Mouse (Mus musculus): ENCODE data around the gene Rad50. TPM values are rescaled to one million over a fixed set of nuclear protein-coding genes. Genes with fewer than 3 reads are reported as not detected.

The Rad50 gene
- total and polyA plus RNA-seq, 2 experiments from 2014 or later: 4.1 to 12.8 TPM

DNA sequence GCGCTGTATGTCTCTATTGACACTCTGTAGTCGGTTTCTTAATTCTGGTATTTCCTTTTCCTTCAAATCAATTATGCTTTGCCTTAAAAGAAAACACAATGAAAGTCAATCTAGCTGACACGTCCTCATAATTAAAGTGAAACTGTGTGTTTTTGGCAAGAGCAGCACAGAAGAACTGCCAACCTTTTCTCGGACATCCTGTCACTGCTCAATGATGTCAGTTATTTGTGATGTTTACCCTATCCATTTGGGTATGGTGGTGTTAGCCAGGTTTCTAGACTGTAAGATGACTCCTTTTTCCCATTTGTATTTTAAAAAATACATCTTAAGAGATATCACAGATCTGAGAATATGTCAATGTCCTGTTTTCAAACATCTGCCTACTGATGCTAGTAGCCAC, 27.0 kb downstream of the Rad50 start:
- H3K27ac ChIP-seq: no peak overlapping the region
- H3K9me3 ChIP-seq (ENCODE audit: low read length): no peaks in the 10 kb centered on the region
- H3K4me2 ChIP-seq (ENCODE audit: low read depth, low read length): no peak overlapping the region
- peaks cover 16% of the 10 kb centered on the region; the same call in 1 of the 2 replicates for H3K36me3 ChIP-seq (ENCODE audit: insufficient read depth, low read length)
- H3K27me3 ChIP-seq (ENCODE audit: insufficient read depth, low read length): no peaks in the 10 kb centered on the region
- H3K9ac ChIP-seq (replicated peaks; ENCODE audit: low read length): no peak overlapping the region
- ATAC-seq: no peak
- no peaks in the 10 kb centered on the region for H3K4me1 ChIP-seq (ENCODE audit: insufficient read depth, low read length)
- TF ChIP-seq CTCF (IDR thresholded peaks at IDR 0.05; ENCODE audit: low read depth): no peak
- no peak overlapping the region for H3K4me3 ChIP-seq (ENCODE audit: low read length)
- DNase-seq (ENCODE audit: low spot score): no peak
- 88% methylated on average over 4 of the region's 4 CpGs for WGBS

DNA sequence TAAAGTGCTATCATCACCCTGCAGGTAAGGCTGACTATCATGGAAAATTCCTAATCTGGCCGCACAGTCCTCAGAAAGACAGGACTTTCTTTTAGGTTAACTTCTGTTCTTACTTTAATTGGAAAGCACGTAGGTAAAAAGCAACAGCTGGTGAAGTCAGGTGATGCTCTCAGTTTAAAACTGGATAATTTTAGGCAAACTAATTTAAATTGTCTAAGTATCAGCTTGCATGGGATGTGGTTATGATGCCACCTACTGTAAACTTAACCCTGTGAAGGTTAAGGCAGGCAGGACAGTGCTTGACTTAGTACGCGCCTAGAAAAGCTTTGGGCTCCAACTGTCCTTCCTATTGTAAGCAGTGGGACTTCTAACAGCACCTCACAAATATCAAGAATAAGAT, 35.7 kb downstream of the Rad50 start:
- TF ChIP-seq CTCF (IDR thresholded peaks at IDR 0.05; ENCODE audit: low read depth): no peak
- Histone ChIP-seq H3K4me1 (ENCODE audit: insufficient read depth, low read length) (no peaks in the 10 kb centered on the region), H3K4me3 (ENCODE audit: low read length) (no peak overlapping the region), H3K9ac (replicated peaks; ENCODE audit: low read length) (no peak overlapping the region), H3K27ac (no peak overlapping the region), H3K4me2 (ENCODE audit: low read depth, low read length) (no peak overlapping the region), H3K9me3 (ENCODE audit: low read length) (no peaks in the 10 kb centered on the region), H3K36me3 (ENCODE audit: insufficient read depth, low read length) (peaks cover 21% of the 10 kb centered on the region), H3K27me3 (ENCODE audit: insufficient read depth, low read length) (no peaks in the 10 kb centered on the region)
- DNase-seq (ENCODE audit: low spot score): no peak
- ATAC-seq: no peak
- 93% methylated on average over 4 of the region's 4 CpGs for WGBS

DNA sequence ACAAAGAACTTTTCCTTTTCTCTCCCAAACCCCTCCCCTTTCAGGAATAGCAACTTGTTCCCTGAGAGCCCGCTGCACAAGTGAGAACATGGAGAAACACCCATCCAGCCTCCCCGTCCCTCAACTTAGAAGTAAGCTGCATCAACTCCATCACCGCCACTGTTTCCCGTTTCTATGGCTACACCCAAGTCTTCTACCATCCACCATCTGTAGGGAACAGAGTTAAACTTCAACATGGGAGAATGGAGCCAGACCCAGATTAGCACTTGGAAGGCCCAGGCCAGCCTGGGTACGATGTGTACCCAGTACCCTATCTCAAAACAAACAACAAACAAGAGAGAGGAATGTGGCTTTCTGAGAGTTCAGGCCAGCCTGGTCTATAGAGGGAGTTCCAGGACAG, 43.0 kb downstream of the Rad50 start:
- Histone ChIP-seq H3K4me3 (ENCODE audit: low read length) (no peak overlapping the region), H3K36me3 (ENCODE audit: insufficient read depth, low read length) (peaks cover 7% of the 10 kb centered on the region), H3K9me3 (ENCODE audit: low read length) (no peaks in the 10 kb centered on the region), H3K4me2 (ENCODE audit: low read depth, low read length) (no peak overlapping the region), H3K9ac (replicated peaks; ENCODE audit: low read length) (no peak overlapping the region), H3K27me3 (ENCODE audit: insufficient read depth, low read length) (no peaks in the 10 kb centered on the region), H3K27ac (no peak overlapping the region), H3K4me1 (ENCODE audit: insufficient read depth, low read length) (no peaks in the 10 kb centered on the region)
- 80% methylated on average over 5 of the region's 5 CpGs for WGBS
- DNase-seq (ENCODE audit: low spot score) (no peak), ATAC-seq (no peak)
- TF ChIP-seq CTCF (IDR thresholded peaks at IDR 0.05; ENCODE audit: low read depth): no peak

DNA sequence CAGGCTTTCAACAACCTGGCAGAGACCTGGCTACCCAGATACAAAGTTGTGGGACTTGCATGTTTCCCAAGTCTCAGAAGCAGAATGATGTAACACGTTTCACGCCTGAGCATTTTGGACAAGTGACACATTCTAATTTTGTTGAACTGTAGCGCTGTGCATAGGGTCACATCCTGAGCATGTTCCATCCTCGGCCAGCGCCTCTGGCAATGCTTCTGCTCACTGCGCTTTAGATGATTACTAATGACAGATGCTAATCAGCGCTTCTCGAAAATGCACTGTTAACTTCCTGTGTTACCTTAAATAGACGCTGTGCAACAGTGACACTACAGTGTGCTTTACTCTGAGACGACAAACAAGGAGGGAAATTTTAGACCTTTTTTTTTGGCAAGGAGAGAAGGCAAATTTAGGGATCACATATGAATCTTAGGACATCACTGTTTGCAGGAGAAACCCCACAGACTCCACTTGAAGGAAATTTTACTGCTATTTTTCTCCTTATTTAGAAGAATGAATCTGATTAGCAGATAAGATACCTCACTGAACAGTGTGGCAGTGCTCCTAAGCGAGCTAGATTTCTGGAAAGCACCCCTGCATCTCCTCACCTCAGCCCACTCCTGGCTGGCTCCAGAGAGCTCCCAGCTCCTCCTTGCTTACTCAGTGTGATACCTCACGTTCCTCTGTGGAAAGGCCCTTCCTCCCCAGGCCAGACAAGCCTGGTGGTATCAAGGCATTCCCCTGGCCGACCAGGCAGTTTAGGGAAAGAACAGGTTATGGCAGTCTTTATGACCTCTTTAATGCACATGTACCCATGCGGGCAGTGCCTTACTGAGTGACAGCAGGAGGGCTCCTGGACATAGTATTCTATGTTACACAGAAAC, 44.1 kb downstream of the Rad50 start:
- WGBS: 76% methylated on average over 14 of the region's 14 CpGs
- Histone ChIP-seq H3K9me3 (ENCODE audit: low read length) (no peaks in the 10 kb centered on the region), H3K27me3 (ENCODE audit: insufficient read depth, low read length) (no peaks in the 10 kb centered on the region), H3K36me3 (ENCODE audit: insufficient read depth, low read length) (peaks cover 5% of the 10 kb centered on the region; the same call in 1 of the 2 replicates), H3K27ac (no peak overlapping the region), H3K4me1 (ENCODE audit: insufficient read depth, low read length) (no peaks in the 10 kb centered on the region), H3K4me3 (ENCODE audit: low read length) (no peak overlapping the region), H3K9ac (replicated peaks; ENCODE audit: low read length) (no peak overlapping the region), H3K4me2 (ENCODE audit: low read depth, low read length) (no peak overlapping the region)
- DNase-seq (ENCODE audit: low spot score) (peak; percentile 10), ATAC-seq (no peak)
- TF ChIP-seq CTCF (IDR thresholded peaks at IDR 0.05; ENCODE audit: low read depth): no peak

DNA sequence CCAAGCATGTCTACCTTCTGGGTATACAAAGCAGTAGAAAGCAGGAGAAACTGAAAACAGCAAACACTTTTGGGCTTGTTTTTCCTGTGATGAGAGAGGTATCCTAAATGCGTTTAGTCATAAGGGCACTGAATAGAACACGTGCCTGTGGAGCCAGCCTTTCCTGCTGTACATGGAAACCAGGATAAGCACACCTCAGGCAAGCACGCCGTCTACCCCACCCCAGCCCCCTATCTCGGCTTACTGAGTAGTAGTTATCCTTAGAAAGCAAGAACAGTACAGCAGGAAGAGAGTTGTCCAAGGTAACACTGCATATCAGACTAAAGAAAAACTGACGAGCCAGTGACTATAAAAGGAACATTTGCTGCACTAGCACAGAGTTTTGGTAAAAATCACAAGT, 49.3 kb downstream of the Rad50 start:
- DNase-seq (ENCODE audit: low spot score) (no peak), ATAC-seq (no peak)
- Histone ChIP-seq H3K9me3 (ENCODE audit: low read length) (no peaks in the 10 kb centered on the region), H3K36me3 (ENCODE audit: insufficient read depth, low read length) (peaks cover 3% of the 10 kb centered on the region; the same call in 1 of the 2 replicates), H3K4me1 (ENCODE audit: insufficient read depth, low read length) (no peaks in the 10 kb centered on the region), H3K4me3 (ENCODE audit: low read length) (no peak overlapping the region), H3K27me3 (ENCODE audit: insufficient read depth, low read length) (no peaks in the 10 kb centered on the region), H3K9ac (replicated peaks; ENCODE audit: low read length) (no peak overlapping the region), H3K4me2 (ENCODE audit: low read depth, low read length) (no peak overlapping the region), H3K27ac (no peak overlapping the region)
- WGBS: 91% methylated on average over 6 of the region's 6 CpGs
- TF ChIP-seq CTCF (IDR thresholded peaks at IDR 0.05; ENCODE audit: low read depth): no peak

DNA sequence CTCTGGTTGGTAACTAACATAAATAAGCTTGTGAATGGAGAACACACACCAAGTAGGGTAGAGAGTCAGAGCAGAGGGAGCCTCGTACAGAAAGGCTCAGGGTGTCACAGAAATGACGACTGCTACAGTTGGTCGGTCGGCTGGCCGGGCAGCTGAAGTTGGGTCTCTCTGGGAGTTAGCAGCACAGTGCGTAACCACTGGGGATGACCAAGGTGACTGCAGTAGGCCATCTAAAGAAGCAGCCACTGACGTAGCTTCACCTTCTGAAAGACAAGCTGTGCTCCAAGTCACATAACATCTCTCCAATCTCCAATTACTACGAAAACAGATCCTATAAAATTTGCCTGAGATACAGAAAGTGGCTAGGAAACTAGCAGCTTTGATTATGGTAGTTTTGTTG, 49.7 kb downstream of the Rad50 start:
- Histone ChIP-seq H3K27me3 (ENCODE audit: insufficient read depth, low read length) (no peaks in the 10 kb centered on the region), H3K36me3 (ENCODE audit: insufficient read depth, low read length) (peaks cover 6% of the 10 kb centered on the region; the same call in 1 of the 2 replicates), H3K4me1 (ENCODE audit: insufficient read depth, low read length) (no peaks in the 10 kb centered on the region), H3K9ac (replicated peaks; ENCODE audit: low read length) (no peak overlapping the region), H3K4me3 (ENCODE audit: low read length) (no peak overlapping the region), H3K4me2 (ENCODE audit: low read depth, low read length) (no peak overlapping the region), H3K9me3 (ENCODE audit: low read length) (no peaks in the 10 kb centered on the region), H3K27ac (no peak overlapping the region)
- DNase-seq (ENCODE audit: low spot score): no peak
- no peak for ATAC-seq
- no peak for TF ChIP-seq CTCF (IDR thresholded peaks at IDR 0.05; ENCODE audit: low read depth)
- 89% methylated on average over 8 of the region's 8 CpGs for WGBS
